Mouse (Mus musculus) olfactory bulb, adult 2 months (tissue): ENCODE measurements at regions not wholly inside any gene's neighbourhood (a gene's known extent, or its start where the extent isn't known, plus 50 kb on each side); places are given as distances from the start of the nearest gene placed in this dataset.

Experiments
- CTCF ChIP-seq: fragments of 200-500 bp; IDR thresholded peaks from 2 replicates; pipeline ENCODE4 v1.5.1; 2012; ENCODE audit warnings: low read depth, mild to moderate bottlenecking, low read length, moderate library complexity; ENCODE audit not compliant: insufficient read depth
- POLR2A ChIP-seq: fragments of 200-500 bp; IDR thresholded peaks from 2 replicates; pipeline ENCODE4 v1.6.1; 2012; ENCODE audit warnings: mild to moderate bottlenecking, low read depth, low read length, moderate library complexity; ENCODE audit not compliant: insufficient read depth

GRCm38 (mm10) chr12:51117436-51118020 lies 230.3 kb upstream of the G2e3 start:
- TF ChIP-seq CTCF, result no peak
- no peak for TF ChIP-seq POLR2A
